ENCODE assay signal across 44 mouse cellular contexts in the genomic region with DNA sequence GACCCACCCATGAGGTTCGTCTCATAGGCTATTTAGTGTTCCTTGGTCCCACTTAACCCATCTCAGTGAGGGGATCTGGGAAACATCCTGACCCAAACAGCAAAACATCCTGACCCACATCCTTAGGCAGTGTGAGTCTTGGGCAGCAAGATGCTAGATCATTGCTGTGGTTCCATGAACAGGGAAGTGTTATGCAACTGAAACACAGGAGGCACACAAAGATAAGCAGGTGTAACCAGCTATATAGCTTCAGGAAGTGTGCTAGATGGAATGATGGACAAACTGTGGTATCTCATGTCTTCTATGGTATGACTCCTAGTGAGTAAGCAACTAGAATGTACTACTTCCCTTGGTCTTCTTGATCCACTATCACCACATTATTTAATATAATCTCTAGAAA. TPM values are rescaled to one million over a fixed set of nuclear protein-coding genes. Genes with fewer than 3 reads are reported as not detected.
"Had no signal": no experiment of that assay in that cellular context is flagged by ENCODE, and none has a peak within 500 bp of the region (broad histone marks: within the 10 kb centered on the region; RNA-seq: fewer than 3 reads in every experiment).

No protein-coding gene starts in this region.

- H3K4me1 ChIP-seq: heart, embryonic 10.5 days; heart, embryonic 12.5 days; hindbrain, embryonic 13.5 days; hindbrain, embryonic 15.5 days; kidney, embryonic 15.5 days; limb, embryonic 13.5 days; limb, embryonic 15.5 days; liver, embryonic 12.5 days had no signal

- H3K27me3 ChIP-seq: heart, embryonic 12.5 days; hindbrain, embryonic 13.5 days; hindbrain, embryonic 15.5 days; kidney, embryonic 15.5 days; limb, embryonic 13.5 days; limb, embryonic 15.5 days; liver, embryonic 12.5 days had no signal

- H3K27ac ChIP-seq: gastrocnemius, adult 2 months; heart, embryonic 10.5 days; hindbrain, embryonic 13.5 days; hindbrain, embryonic 15.5 days; hindbrain, postnatal 0 days; kidney, embryonic 15.5 days; kidney, postnatal 0 days; limb, embryonic 13.5 days; limb, embryonic 15.5 days; liver, embryonic 12.5 days; liver, embryonic 14.5 days had no signal

- H3K4me3 ChIP-seq: gastrocnemius, adult 2 months; heart, embryonic 10.5 days; heart, embryonic 12.5 days; hindbrain, embryonic 13.5 days; hindbrain, embryonic 15.5 days; kidney, embryonic 15.5 days; limb, embryonic 13.5 days; limb, embryonic 15.5 days; liver, embryonic 12.5 days had no signal

- DNase-seq: gastrocnemius, adult 2 months; gastrocnemius, postnatal 10 days; gastrocnemius, postnatal 25 days; heart, postnatal 10 days; heart, postnatal 4 days; kidney, adult 11 months; kidney, adult 2 months; kidney, adult 9 months; kidney, postnatal 14 days; kidney, postnatal 36 days; layer of hippocampus, adult 9-11 months; layer of hippocampus, postnatal 36 days; left cerebral cortex, postnatal 4 days had no signal

- H3K9ac ChIP-seq: heart, embryonic 12.5 days; hindbrain, embryonic 13.5 days; hindbrain, embryonic 15.5 days; kidney, embryonic 15.5 days; limb, embryonic 13.5 days; limb, embryonic 15.5 days; liver, embryonic 12.5 days; liver, embryonic 14.5 days had no signal

- H3K36me3 ChIP-seq: heart, embryonic 10.5 days; heart, embryonic 12.5 days; hindbrain, embryonic 13.5 days; hindbrain, embryonic 15.5 days; kidney, embryonic 15.5 days; limb, embryonic 13.5 days; limb, embryonic 15.5 days; liver, embryonic 12.5 days had no signal

- ATAC-seq: hindbrain, postnatal 0 days; intestine, embryonic 16.5 days; liver, embryonic 12.5 days had no signal

- H3K9me3 ChIP-seq: heart, embryonic 10.5 days; heart, embryonic 12.5 days; hindbrain, embryonic 13.5 days; hindbrain, embryonic 15.5 days; kidney, embryonic 15.5 days; limb, embryonic 13.5 days; limb, embryonic 15.5 days; liver, embryonic 12.5 days had no signal

RNA-seq across cellular contexts. Expression of gene Gp2, which starts 17.1 kb away (rescaled TPM):
- total RNA-seq: gastrocnemius, adult 2 months; gastrocnemius, postnatal 10 days; gastrocnemius, postnatal 25 days; gastrocnemius, postnatal 4 days; granulocyte monocyte progenitor cell, adult 5-6 weeks; heart, adult 8-10 months; heart, postnatal 25 days; heart, postnatal 4 days; hindbrain, postnatal 0 days; layer of hippocampus, adult 18-20 months; layer of hippocampus, postnatal 36 days; left cerebral cortex, adult 18-20 months; left cerebral cortex, postnatal 10 days; left cerebral cortex, postnatal 25 days; left cerebral cortex, postnatal 4 days had no signal
- polyA plus RNA-seq: heart, embryonic 10.5 days; heart, embryonic 12.5 days; heart, embryonic 14.5 days; heart, embryonic 16.5 days; hindbrain, embryonic 11.5 days; hindbrain, embryonic 13.5 days; hindbrain, embryonic 15.5 days; hindbrain, postnatal 0 days; intestine, embryonic 14.5 days; limb, embryonic 11.5 days; limb, embryonic 13.5 days; limb, embryonic 15.5 days; liver, adult 2 months; liver, embryonic 12.5 days; liver, embryonic 14.5 days had no signal

RNA-seq across cellular contexts. Expression of gene Umod, which starts 37.1 kb away (rescaled TPM):
- total RNA-seq: gastrocnemius, adult 2 months; gastrocnemius, postnatal 10 days; gastrocnemius, postnatal 25 days; gastrocnemius, postnatal 4 days; granulocyte monocyte progenitor cell, adult 5-6 weeks; heart, adult 8-10 months; heart, postnatal 10 days; heart, postnatal 25 days; heart, postnatal 4 days; hindbrain, postnatal 0 days; layer of hippocampus, adult 18-20 months; layer of hippocampus, adult 8-10 months; layer of hippocampus, postnatal 14 days; layer of hippocampus, postnatal 36 days; left cerebral cortex, adult 18-20 months; left cerebral cortex, adult 8-10 months; left cerebral cortex, postnatal 10 days; left cerebral cortex, postnatal 25 days; left cerebral cortex, postnatal 4 days had no signal
- polyA plus RNA-seq: frontal cortex, adult 2 months; heart, embryonic 10.5 days; heart, embryonic 12.5 days; heart, embryonic 14.5 days; heart, embryonic 16.5 days; hindbrain, embryonic 11.5 days; hindbrain, embryonic 13.5 days; hindbrain, embryonic 15.5 days; hindbrain, postnatal 0 days; intestine, embryonic 14.5 days; intestine, embryonic 16.5 days; large intestine, adult 2 months; limb, embryonic 11.5 days; limb, embryonic 13.5 days; limb, embryonic 15.5 days; liver, embryonic 12.5 days; liver, embryonic 14.5 days had no signal
